Mouse (Mus musculus) inflammation-experienced regulatory T-cells, adult 6 months (primary cell): ENCODE measurements around the gene Gm20388. TPM values are rescaled to one million over a fixed set of nuclear protein-coding genes. Genes with fewer than 3 reads are reported as not detected.

Experiments used
- ATAC-seq: one replicate; pipeline ENCODE4 v1.8.0; 2017
- polyA plus RNA-seq, 3 experiments: library from polyadenylated mRNA; unstranded; fragments of 100-300 nt; shearing (Covaris generic); gene quantifications; one replicate each; pipeline ENCODE4 v1.2.1; 2017

Gene Gm20388
- polyA plus RNA-seq, 3 experiments from 2014 or later, result 10.8 to 14.1 (median 11.8) TPM

- no peak for ATAC-seq
Measured at GRCm38 (mm10) chr8:121156990-121157491, 1246.4 kb downstream of the Gm20388 start.

- no peak for ATAC-seq
Measured at GRCm38 (mm10) chr8:121158812-121159211, 1248.2 kb downstream of the Gm20388 start.

GRCm38 (mm10) chr8:121161437-121161836, 1250.8 kb downstream of the Gm20388 start:
- ATAC-seq, result no peak

- ATAC-seq, result no peak
Measured at GRCm38 (mm10) chr8:121162413-121162812, 1251.8 kb downstream of the Gm20388 start.

- ATAC-seq, result no peak
Measured at GRCm38 (mm10) chr8:121162906-121163695, 1252.5 kb downstream of the Gm20388 start.

- no peak for ATAC-seq
Measured at GRCm38 (mm10) chr8:121164017-121164469, 1253.4 kb downstream of the Gm20388 start.

- no peak for ATAC-seq
Measured at GRCm38 (mm10) chr8:121168033-121168432, 1257.4 kb downstream of the Gm20388 start.

- no peak for ATAC-seq
Measured at GRCm38 (mm10) chr8:121170116-121170515, 1259.5 kb downstream of the Gm20388 start.

GRCm38 (mm10) chr8:121170626-121171552, 1260.2 kb downstream of the Gm20388 start:
- no peak for ATAC-seq

GRCm38 (mm10) chr8:121172567-121172966, 1261.9 kb downstream of the Gm20388 start:
- ATAC-seq, result no peak

GRCm38 (mm10) chr8:121174178-121174577, 1263.5 kb downstream of the Gm20388 start:
- no peak for ATAC-seq

- ATAC-seq, result no peak
Measured at GRCm38 (mm10) chr8:121174721-121175539, 1264.3 kb downstream of the Gm20388 start.

GRCm38 (mm10) chr8:121175540-121176090, 1265.0 kb downstream of the Gm20388 start:
- no peak for ATAC-seq

- ATAC-seq, result peak; percentile 58
Measured at GRCm38 (mm10) chr8:121176291-121176690, 1265.7 kb downstream of the Gm20388 start.

GRCm38 (mm10) chr8:121180474-121181284, 1270.0 kb downstream of the Gm20388 start:
- no peak for ATAC-seq

- no peak for ATAC-seq
Measured at GRCm38 (mm10) chr8:121181285-121181884, 1270.7 kb downstream of the Gm20388 start.

- peak; percentile 89 for ATAC-seq
Measured at GRCm38 (mm10) chr8:121187491-121188364, 1277.1 kb downstream of the Gm20388 start.

- no peak for ATAC-seq
Measured at GRCm38 (mm10) chr8:121188994-121189393, 1278.4 kb downstream of the Gm20388 start.

GRCm38 (mm10) chr8:121192451-121192850, 1281.8 kb downstream of the Gm20388 start:
- no peak for ATAC-seq
